Mouse (Mus musculus) heart, embryonic 13.5 days (tissue): ENCODE data around the gene Lsm7. TPM values are rescaled to one million over a fixed set of nuclear protein-coding genes. Genes with fewer than 3 reads are reported as not detected.

Experiments used
- ATAC-seq: fragments of 200-750 bp; cut with Nextera tagmentation; 2 replicates; pipeline ENCODE4 v1.8.0; 2017; ENCODE audit warnings: moderate TSS enrichment; ENCODE audit not compliant: insufficient number of reproducible peaks, low FRiP score, low TSS enrichment; ENCODE audit errors: extremely low read depth
- H3K27ac ChIP-seq: fragments of 300-500 bp; sonication (generic); replicated peaks from 2 replicates; pipeline ENCODE4 v1.5.1; 2015; ENCODE audit warnings: moderate library complexity, mild to moderate bottlenecking, inconsistent platforms
- H3K27me3 ChIP-seq: fragments of 300-500 bp; sonication (generic); replicated peaks from 2 replicates; pipeline ENCODE4 v1.6.1; 2015; ENCODE audit warnings: mild to moderate bottlenecking, inconsistent platforms
- H3K36me3 ChIP-seq: fragments of 300-500 bp; sonication (generic); 2 replicates; pipeline ENCODE4 v1.6.1; 2015; ENCODE audit warnings: mild to moderate bottlenecking, inconsistent platforms
- H3K4me1 ChIP-seq: fragments of 300-500 bp; sonication (generic); 2 replicates; pipeline ENCODE4 v1.6.1; 2015; ENCODE audit warnings: inconsistent platforms
- H3K4me2 ChIP-seq: fragments of 300-500 bp; sonication (generic); 2 replicates; pipeline ENCODE4 v1.6.1; 2015; ENCODE audit warnings: inconsistent platforms, mild to moderate bottlenecking, moderate library complexity
- H3K4me3 ChIP-seq: fragments of 300-500 bp; sonication (generic); 2 replicates; pipeline ENCODE4 v1.5.1; 2015; ENCODE audit warnings: moderate library complexity, mild to moderate bottlenecking, inconsistent platforms
- H3K9ac ChIP-seq: fragments of 300-500 bp; sonication (generic); 2 replicates; pipeline ENCODE4 v1.6.1; 2015; ENCODE audit warnings: inconsistent platforms, mild to moderate bottlenecking, moderate library complexity
- H3K9me3 ChIP-seq: fragments of 300-500 bp; sonication (generic); 2 replicates; pipeline ENCODE4 v1.6.1; 2016; ENCODE audit warnings: inconsistent platforms
- WGBS: fragments of 180-500 bp; shearing (Covaris S2); methylation state at CpG from one replicate; pipeline ENCODE4 v1.1.7; 2015; ENCODE audit warnings: mixed read lengths; 5-methylcytosine and 5-hydroxymethylcytosine counted together
- polyA plus RNA-seq: library from polyadenylated mRNA; unstranded; fragments of >200 nt; fragmentation: Nextera tagmentation; extraction: Ambion mirVana; gene quantifications from 2 replicates; pipeline ENCODE4 v1.2.1, GENCODE M21; 2015

Lsm7 gene
- polyA plus RNA-seq = 157 and 171 TPM in 2 replicates

DNA sequence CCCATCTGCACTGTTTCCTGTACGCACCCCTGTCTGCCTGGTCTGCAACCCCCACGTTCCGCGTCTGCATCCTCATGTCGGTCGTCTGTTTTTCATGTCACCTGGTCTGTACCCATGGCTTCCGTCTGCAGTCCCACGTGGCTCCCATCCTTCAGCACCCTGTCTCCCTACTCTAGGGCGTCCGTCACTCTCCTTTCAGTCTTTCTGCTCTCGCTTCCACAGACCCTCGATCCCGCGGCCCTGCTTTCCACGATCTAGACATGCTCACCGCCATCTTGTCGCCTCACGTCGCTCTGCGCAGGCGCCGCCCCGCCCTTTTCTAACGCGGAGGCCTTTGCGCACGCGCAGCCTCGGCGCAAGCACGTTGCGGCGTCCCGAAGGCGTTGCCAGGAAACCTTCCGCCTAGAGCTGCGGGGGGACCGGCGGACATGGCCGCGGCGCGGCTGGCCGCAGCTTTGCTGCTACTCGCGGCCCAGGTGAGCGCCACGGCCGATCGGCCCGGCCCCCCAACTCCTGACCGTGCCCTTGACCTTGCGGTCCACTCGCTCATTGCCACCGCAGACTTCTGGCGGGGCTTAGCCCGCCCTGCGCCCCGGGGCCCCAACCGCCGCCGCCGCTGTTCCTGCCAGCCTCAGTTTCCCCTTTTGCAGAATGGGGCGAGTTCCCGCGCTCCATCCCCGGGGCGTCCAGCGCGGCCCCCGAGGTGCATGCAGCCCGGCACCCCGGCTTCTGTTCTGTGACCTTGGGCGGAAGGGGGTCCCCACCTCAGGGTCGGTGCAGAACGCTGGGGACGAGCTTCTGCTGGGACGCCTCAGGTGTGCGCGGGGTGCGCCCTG, at the start of gene Lsm7, which contains the start of gene Sppl2b:
Gene Lsm7, minus strand, starts transcription at position 297 of the 836 bp plus-strand sequence.
Gene Sppl2b, plus strand, starts transcription at position 363 of the 836 bp plus-strand sequence.
- Histone ChIP-seq H3K9ac (peak within 1 kb of the TSS; percentile 96), H3K4me2 (peak within 1 kb of the TSS; percentile 99), H3K36me3 (peaks cover 32% of the 10 kb centered on the region), H3K4me3 (peak within 1 kb of the TSS; percentile 99), H3K9me3 (no peaks in the 10 kb centered on the region), H3K4me1 (peaks cover 32% of the 10 kb centered on the region), H3K27ac (peak within 1 kb of the TSS; percentile 71), H3K27me3 (no peaks in the 10 kb centered on the region)
- WGBS = under 1% methylated on average over 81 of the region's 81 CpGs
- peak; percentile 71; the same call in 1 of the 2 replicates for ATAC-seq

DNA sequence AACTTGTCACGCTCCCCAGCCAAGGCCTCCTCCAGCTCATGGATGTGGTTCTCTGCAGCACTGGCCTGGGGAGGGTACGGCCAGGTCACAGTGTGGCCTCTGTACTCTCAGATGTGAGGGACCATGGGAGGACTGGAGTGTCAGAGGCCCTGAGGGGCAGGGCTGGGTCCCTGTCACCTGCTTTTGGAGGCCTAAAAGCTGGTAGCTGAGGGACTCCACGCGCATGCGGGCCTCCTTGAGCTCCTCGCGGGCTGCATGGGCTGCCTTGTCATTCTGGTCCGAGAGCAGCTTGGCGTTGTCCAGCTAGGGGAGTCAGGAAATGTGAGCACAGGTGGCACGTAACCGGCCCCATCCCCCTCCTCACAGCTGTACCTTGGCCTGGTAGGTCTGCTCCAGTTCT, 49.7 kb upstream of the Lsm7 start:
- H3K9me3 ChIP-seq = no peaks in the 10 kb centered on the region
- H3K27ac ChIP-seq = no peak overlapping the region
- WGBS = 92% methylated on average over 11 of the region's 11 CpGs
- ATAC-seq = no peak
- H3K4me1 ChIP-seq = peaks cover 11% of the 10 kb centered on the region
- peaks cover 76% of the 10 kb centered on the region for H3K36me3 ChIP-seq
- no peak overlapping the region for H3K4me3 ChIP-seq
- H3K27me3 ChIP-seq = no peaks in the 10 kb centered on the region
- H3K9ac ChIP-seq = peak overlapping the region; percentile 30; the same call in 1 of the 2 replicates
- H3K4me2 ChIP-seq = no peak overlapping the region

DNA sequence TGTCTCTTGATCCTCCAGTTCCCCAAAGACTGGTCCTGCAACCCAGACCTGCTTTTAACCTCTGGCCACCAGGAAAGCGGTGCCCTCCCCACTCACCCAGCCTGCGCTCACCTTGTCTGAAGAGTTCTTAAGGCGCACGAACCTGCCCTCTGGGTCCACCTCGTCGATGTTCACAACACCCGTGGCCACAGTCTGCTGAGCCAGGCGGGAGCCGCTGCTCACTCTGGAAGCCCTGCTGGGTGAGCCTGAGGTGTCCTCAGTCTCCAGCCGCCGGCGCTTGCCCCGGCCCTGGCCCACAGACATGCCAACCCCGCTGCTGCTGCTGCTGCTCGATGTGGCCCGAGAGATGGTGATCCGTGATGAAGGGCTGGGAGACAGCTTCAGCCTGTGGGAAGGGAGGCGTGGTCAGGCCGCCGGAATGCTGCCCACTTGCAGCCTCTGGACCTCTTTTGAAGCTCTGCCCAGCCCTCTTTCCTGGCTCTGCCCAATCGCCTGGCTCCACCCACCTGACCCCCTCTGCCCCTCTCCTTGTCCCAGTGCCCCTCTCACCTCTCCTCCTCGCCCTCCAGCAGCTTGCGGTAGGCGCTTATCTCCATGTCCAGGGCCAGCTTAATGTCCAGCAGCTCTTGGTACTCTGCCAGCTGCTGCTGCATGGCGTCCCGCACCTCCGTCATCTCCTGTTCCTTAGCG, 49.1 kb upstream of the Lsm7 start:
- peak overlapping the region; percentile 30; the same call in 1 of the 2 replicates for H3K9ac ChIP-seq
- H3K27ac ChIP-seq = no peak overlapping the region
- no peak overlapping the region for H3K4me2 ChIP-seq
- no peak for ATAC-seq
- no peak overlapping the region for H3K4me3 ChIP-seq
- H3K27me3 ChIP-seq = no peaks in the 10 kb centered on the region
- peaks cover 16% of the 10 kb centered on the region for H3K4me1 ChIP-seq
- H3K9me3 ChIP-seq = no peaks in the 10 kb centered on the region
- peaks cover 76% of the 10 kb centered on the region for H3K36me3 ChIP-seq
- 73% methylated on average over 28 of the region's 28 CpGs for WGBS

DNA sequence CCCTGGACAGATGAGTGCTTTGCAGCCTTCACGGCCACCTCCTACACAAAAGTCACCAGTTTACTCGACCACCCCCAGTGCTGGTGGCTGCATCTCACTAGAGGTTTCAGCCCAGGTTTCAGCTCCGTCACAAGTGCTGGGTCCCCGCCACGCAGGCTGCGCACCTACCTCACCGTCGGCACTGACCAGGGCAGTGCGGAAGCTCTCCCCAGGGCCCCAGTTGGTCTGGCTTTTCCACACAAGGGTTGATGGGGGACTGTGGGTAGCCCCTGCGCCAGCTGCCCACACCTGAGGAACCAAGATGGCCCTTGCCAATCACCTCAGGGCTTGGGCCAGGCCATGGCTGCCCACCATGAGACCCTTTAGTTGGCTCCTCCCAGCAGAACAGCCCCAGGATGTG, 48.3 kb upstream of the Lsm7 start:
- Histone ChIP-seq H3K27ac (no peak overlapping the region), H3K27me3 (no peaks in the 10 kb centered on the region), H3K36me3 (peaks cover 76% of the 10 kb centered on the region), H3K4me2 (no peak overlapping the region), H3K9ac (no peak overlapping the region), H3K9me3 (no peaks in the 10 kb centered on the region), H3K4me1 (peaks cover 20% of the 10 kb centered on the region), H3K4me3 (no peak overlapping the region)
- 88% methylated on average over 10 of the region's 10 CpGs for WGBS
- ATAC-seq = no peak

DNA sequence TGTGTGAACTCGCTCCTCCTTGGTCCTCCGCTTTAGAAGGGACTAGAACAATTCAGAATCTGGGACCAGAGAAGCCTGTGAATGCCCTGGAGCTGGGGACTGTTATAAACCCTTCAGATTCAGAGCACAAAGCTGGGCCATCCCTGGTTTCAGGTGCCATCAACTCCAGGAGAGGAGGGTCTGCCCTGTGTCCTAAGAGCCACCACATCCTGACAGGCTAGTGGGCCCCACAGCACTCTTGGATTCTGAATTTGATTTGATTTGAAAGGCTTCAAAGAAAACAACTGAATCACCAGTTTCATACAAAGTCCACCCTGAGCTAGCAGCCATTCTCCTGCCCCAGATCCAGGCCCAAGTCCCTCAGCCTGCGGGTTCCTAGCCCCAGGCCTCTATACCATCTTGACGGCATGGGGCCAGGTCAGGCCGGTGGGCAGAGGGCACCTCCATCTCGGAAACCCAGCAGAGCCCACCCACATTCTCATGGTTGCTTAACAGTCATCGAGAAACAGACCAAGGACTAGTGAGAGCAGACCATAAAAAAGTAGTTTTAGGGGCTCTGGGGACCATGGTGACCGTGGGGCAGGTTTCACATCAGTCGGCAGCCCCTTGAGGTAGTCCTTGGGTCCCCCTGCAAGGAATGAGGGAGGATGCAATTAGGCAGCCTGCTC, 47.4 kb upstream of the Lsm7 start:
- no peak overlapping the region for H3K4me2 ChIP-seq
- H3K4me1 ChIP-seq = peaks cover 28% of the 10 kb centered on the region
- 89% methylated on average over 9 of the region's 9 CpGs for WGBS
- no peak for ATAC-seq
- H3K9ac ChIP-seq = no peak overlapping the region
- no peaks in the 10 kb centered on the region for H3K9me3 ChIP-seq
- H3K27me3 ChIP-seq = no peaks in the 10 kb centered on the region
- H3K4me3 ChIP-seq = no peak overlapping the region
- peaks cover 67% of the 10 kb centered on the region for H3K36me3 ChIP-seq
- H3K27ac ChIP-seq = no peak overlapping the region

DNA sequence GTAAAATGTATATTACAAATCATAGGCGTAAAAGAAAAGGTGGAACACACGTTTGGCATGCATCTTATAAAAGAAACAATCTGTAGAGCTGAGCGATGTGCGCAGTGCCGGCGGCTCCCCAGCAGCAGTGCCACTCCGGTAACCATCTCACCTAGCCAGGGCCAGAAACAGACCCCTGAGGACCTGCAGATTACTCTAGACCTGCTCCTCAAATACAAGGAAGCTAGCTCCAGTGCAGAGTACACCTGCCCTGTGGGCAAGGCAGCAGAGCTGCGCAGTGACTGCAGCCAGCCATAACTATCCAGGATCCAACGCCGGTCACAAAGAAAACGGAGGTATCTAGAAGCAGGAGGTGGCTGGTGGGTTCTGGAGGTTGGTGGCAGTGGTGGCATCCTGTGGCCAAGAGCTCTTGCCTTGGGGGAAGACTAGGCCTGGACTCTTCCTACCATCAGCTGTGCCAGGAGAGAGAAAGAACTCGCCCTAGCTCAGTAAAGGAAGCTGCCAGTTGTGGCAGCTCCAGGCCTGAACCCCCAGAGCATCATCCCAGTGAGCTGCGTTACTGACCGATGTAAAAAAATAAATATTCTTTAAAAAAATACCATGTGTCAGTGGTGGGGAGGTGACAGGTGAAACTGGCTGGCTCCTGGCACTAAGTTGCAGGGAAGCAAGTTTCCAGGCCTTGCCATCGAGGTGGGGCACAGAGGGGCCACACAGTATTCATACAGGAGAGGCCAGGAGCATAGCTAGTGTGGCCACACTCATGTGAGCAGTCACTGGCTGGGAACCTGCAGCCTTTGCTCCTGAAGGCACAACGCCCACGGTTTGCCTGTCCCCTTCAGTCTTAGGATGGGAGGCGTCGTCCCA, 46.6 kb upstream of the Lsm7 start:
- H3K36me3 ChIP-seq = peaks cover 63% of the 10 kb centered on the region
- H3K4me1 ChIP-seq = peaks cover 28% of the 10 kb centered on the region
- H3K9ac ChIP-seq = peak overlapping the region; percentile 41; the same call in 1 of the 2 replicates
- no peak for ATAC-seq
- H3K27ac ChIP-seq = peak overlapping the region; percentile 33; the same call in 1 of the 2 replicates
- H3K4me3 ChIP-seq = peak overlapping the region; percentile 71
- H3K4me2 ChIP-seq = peak overlapping the region; percentile 95
- WGBS = 89% methylated on average over 19 of the region's 19 CpGs
- H3K9me3 ChIP-seq = no peaks in the 10 kb centered on the region
- H3K27me3 ChIP-seq = no peaks in the 10 kb centered on the region

DNA sequence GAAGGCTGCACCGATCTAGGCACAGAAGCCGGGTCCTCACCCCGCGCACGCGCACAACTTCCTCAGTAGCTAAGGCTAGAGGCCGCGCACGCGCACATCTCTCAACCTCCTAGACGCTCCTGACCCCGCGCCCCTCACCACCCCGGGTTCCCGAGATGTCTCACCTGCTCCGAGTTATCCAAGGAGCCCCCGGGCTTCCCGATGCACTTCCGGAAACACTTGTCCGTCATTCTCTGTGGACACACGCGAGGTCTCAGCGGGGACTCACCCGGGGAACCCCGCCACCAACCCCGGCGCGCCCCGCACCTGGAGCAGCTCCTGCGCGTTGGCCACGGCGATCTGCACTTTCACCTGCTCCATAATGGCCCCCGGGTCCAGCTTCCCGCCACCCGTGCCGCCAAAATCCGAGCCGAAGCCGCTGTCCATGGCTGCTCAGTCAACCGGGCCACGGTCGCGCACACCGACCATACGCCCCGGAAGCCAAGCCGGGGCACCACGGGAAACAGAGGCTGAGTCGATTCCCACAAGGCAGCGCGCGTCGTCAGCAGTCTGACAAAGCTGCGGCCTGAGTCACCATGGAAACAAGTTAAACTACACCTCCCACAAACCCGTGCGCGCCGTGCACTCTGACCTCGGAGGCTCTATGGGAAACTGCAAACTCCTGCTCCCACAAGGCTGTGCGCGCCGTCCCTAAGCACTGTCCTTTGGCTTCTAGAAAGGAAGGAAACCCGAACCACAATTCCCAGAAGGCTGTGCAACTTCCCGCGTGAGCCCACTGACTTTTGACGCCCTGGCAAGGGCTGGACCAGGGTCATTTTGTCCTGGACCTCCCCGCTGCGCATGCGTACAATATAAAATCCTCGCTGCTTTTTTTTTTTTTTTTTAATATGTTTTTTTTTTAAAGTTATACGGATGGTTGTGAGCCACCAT, 45.6 kb upstream of the Lsm7 start, which contains the start of gene Timm13:
Gene Timm13, minus strand, starts transcription at position 652 of the 930 bp plus-strand sequence.
- Histone ChIP-seq H3K4me1 (peaks cover 28% of the 10 kb centered on the region), H3K4me3 (peak within 1 kb of the TSS; percentile 71), H3K27ac (peak within 1 kb of the TSS; percentile 73), H3K4me2 (peak within 1 kb of the TSS; percentile 95), H3K27me3 (no peaks in the 10 kb centered on the region), H3K9ac (peak within 1 kb of the TSS; percentile 87), H3K9me3 (no peaks in the 10 kb centered on the region), H3K36me3 (peaks cover 52% of the 10 kb centered on the region)
- WGBS = under 1% methylated on average over 72 of the region's 72 CpGs
- ATAC-seq = peak; percentile 88

DNA sequence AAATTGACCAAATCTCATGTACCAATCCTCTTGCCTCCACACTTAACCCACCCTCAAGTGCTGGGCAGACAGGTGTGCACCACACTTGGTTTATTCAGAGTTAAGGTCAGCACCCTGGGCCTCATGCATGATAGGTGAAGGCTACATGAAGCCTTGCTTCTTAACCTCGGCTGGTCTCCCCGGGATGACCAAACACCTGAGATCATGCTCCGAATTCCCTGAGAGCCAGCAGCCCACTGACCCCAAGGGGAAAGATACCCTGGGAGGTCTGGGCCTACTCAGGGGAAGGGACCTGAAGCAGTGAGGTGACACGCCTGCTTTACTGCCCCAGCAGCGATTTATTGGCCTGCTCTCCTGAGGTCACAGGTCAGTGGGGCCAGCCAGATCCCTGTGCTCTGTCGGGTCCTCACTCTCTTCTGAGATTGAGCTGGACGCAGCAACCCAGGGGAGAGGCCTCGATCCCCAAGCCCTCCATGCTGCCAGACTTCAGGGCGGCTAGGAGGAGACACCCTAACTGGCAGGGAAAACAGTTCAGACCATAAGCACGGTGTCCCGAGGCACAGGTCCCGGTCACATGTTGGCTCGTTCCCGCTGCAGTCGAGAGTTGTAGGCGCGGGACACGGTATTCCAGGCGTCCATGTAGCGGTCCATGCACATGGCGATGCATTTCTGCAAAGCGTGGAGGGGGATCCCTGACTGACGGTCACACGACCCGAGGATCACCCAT, 44.7 kb upstream of the Lsm7 start:
- Histone ChIP-seq H3K27ac (peak overlapping the region; percentile 73), H3K4me2 (peak overlapping the region; percentile 95), H3K4me1 (peaks cover 27% of the 10 kb centered on the region), H3K4me3 (peak overlapping the region; percentile 71), H3K36me3 (peaks cover 44% of the 10 kb centered on the region), H3K9me3 (no peaks in the 10 kb centered on the region), H3K27me3 (no peaks in the 10 kb centered on the region), H3K9ac (peak overlapping the region; percentile 87)
- no peak for ATAC-seq
- WGBS = 15% methylated on average over 25 of the region's 25 CpGs

DNA sequence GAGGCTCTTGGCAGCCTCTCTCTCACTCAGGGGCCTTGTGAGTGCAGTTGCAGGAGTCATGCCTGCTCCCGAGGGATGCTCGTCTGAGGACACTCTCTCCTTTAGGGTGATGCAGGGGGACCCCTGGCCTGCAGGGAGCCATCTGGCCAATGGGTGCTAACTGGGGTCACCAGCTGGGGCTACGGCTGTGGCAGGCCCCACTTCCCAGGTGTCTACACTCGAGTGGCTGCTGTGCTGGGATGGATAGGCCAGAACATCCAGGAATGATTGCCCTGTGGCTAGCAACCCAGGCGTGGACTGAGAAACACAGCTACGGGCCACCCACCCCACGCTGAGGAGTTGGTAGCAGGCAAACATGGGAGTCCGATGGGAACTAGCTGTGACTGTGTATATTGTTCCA, 44.1 kb upstream of the Lsm7 start:
- peak overlapping the region; percentile 71 for H3K4me3 ChIP-seq
- 85% methylated on average over 8 of the region's 8 CpGs for WGBS
- peak overlapping the region; percentile 87 for H3K9ac ChIP-seq
- H3K9me3 ChIP-seq = no peaks in the 10 kb centered on the region
- peaks cover 37% of the 10 kb centered on the region for H3K36me3 ChIP-seq
- H3K4me1 ChIP-seq = peaks cover 23% of the 10 kb centered on the region
- no peak overlapping the region for H3K27ac ChIP-seq
- H3K4me2 ChIP-seq = peak overlapping the region; percentile 95
- ATAC-seq = no peak
- H3K27me3 ChIP-seq = no peaks in the 10 kb centered on the region
